Mouse (Mus musculus) forebrain, embryonic 12.5 days (tissue): ENCODE data around the gene Tex21. TPM values are rescaled to one million over a fixed set of nuclear protein-coding genes. Genes with fewer than 3 reads are reported as not detected.

ENCODE experiments used
- ATAC-seq: fragments of 200-750 bp; cut with Nextera tagmentation; 2 replicates; pipeline ENCODE4 v1.8.0; 2017; ENCODE audit warnings: moderate TSS enrichment; ENCODE audit not compliant: low FRiP score
- H3K27ac ChIP-seq: fragments of 300-500 bp; sonication (generic); 2 replicates; pipeline ENCODE4 v1.5.1; 2016; ENCODE audit warnings: mild to moderate bottlenecking
- H3K27me3 ChIP-seq: fragments of 300-500 bp; sonication (generic); 2 replicates; pipeline ENCODE4 v1.6.1; 2016; ENCODE audit warnings: mild to moderate bottlenecking
- H3K36me3 ChIP-seq: fragments of 300-500 bp; sonication (generic); replicated peaks from 2 replicates; pipeline ENCODE4 v1.6.1; 2016; ENCODE audit warnings: mild to moderate bottlenecking
- H3K4me1 ChIP-seq: fragments of 300-500 bp; sonication (generic); 2 replicates; pipeline ENCODE4 v1.6.1; 2016
- H3K4me2 ChIP-seq: fragments of 300-500 bp; sonication (generic); 2 replicates; pipeline ENCODE4 v1.6.1; 2016; ENCODE audit warnings: mild to moderate bottlenecking, moderate library complexity
- H3K4me3 ChIP-seq: fragments of 300-500 bp; sonication (generic); replicated peaks from 2 replicates; pipeline ENCODE4 v1.5.1; 2016; ENCODE audit warnings: mild to moderate bottlenecking
- H3K9ac ChIP-seq: fragments of 300-500 bp; sonication (generic); 2 replicates; pipeline ENCODE4 v1.6.1; 2016; ENCODE audit warnings: mild to moderate bottlenecking
- H3K9me3 ChIP-seq: fragments of 300-500 bp; sonication (generic); 2 replicates; pipeline ENCODE4 v1.6.1; 2016
- WGBS: fragments of 180-500 bp; shearing (Covaris S2); methylation state at CpG from one replicate; pipeline ENCODE4 v1.1.7; 2016; 5-methylcytosine and 5-hydroxymethylcytosine counted together
- polyA plus RNA-seq: library from polyadenylated mRNA; unstranded; fragments of >200 nt; fragmentation: Nextera tagmentation; extraction: Ambion mirVana; gene quantifications from 2 replicates; pipeline ENCODE4 v1.2.1, GENCODE M21; 2016

The Tex21 gene
- polyA plus RNA-seq = not detected in 2 replicates

DNA sequence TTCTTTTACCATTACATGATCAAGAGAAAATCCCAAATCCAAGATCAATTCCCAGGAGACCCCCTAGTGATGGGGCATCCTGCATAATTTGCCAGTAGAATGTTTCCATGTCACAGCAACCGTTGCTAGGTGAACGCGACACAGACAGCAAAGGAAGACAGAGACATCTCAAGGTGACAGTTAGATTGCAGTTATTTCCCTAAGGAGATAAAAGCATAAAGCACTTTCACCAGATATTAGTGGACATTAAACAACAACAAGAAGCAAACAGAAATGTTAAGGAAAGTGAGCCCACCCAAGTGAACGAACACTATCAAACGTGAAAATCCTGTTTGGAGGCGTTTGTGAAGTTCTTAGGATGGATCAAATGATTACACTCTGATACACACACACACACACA, at the start of gene Tex21:
Gene Tex21 (minus strand): TSS at position 101 of the 400 bp plus-strand sequence.
- 86% methylated on average over 6 of the region's 6 CpGs for WGBS
- Histone ChIP-seq H3K36me3 (no peaks in the 10 kb centered on the region), H3K27ac (no peak within 1 kb of the TSS), H3K27me3 (no peaks in the 10 kb centered on the region), H3K9ac (no peak within 1 kb of the TSS), H3K4me3 (no peak within 1 kb of the TSS), H3K9me3 (no peaks in the 10 kb centered on the region), H3K4me1 (no peaks in the 10 kb centered on the region), H3K4me2 (no peak within 1 kb of the TSS)
- ATAC-seq = no peak

DNA sequence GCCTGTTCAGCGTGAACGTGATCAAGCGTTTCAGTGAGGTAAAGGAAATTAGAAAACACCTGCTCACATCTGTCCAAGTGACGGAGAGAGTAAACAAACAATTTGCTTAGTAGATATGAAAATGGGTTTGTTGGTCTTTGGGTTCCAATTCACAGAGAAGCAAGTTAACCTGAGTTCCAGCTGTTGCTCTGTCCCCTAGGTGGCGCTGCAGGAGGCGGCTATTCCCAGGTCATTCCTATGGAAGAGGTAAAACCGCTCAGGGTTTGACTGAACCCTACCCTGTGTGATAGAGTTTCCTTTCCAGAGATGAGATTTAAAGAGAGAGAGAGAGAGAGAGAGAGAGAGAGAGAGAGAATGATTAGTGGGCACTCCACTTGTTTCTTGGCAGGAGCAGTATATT, 46.6 kb upstream of the Tex21 start:
- peaks cover 6% of the 10 kb centered on the region for H3K4me1 ChIP-seq
- ATAC-seq = no peak
- no peak overlapping the region for H3K4me3 ChIP-seq
- no peak overlapping the region for H3K4me2 ChIP-seq
- 67% methylated on average over 7 of the region's 7 CpGs for WGBS
- H3K36me3 ChIP-seq = peaks cover 52% of the 10 kb centered on the region
- H3K27ac ChIP-seq = no peak overlapping the region
- no peaks in the 10 kb centered on the region for H3K9me3 ChIP-seq
- no peak overlapping the region for H3K9ac ChIP-seq
- H3K27me3 ChIP-seq = no peaks in the 10 kb centered on the region

DNA sequence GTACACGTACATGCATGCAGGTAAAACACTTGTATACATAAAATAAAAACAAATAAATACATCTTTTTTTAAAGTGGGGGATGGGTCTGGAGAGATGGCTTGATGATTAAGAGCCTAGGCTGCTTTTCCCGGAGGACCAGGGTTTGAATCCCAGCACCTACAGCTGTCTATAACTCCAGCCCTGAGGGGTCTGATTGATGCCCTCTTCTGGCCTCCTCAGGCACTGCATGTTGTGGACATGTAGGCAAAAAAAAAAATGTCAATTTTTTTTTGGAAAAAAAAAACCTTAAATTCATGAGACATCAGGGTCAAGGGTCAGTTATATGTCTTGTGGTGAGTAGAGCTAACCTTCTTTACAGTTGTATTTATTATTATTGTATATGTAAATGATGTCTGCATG, 43.7 kb upstream of the Tex21 start:
- no peak overlapping the region for H3K9ac ChIP-seq
- H3K4me1 ChIP-seq = peaks cover 19% of the 10 kb centered on the region
- no peaks in the 10 kb centered on the region for H3K9me3 ChIP-seq
- no peak overlapping the region for H3K4me3 ChIP-seq
- no peaks in the 10 kb centered on the region for H3K27me3 ChIP-seq
- no peak overlapping the region for H3K4me2 ChIP-seq
- ATAC-seq = no peak
- no peak overlapping the region for H3K27ac ChIP-seq
- 92% methylated on average over 2 of the region's 2 CpGs for WGBS
- peaks cover 42% of the 10 kb centered on the region for H3K36me3 ChIP-seq

DNA sequence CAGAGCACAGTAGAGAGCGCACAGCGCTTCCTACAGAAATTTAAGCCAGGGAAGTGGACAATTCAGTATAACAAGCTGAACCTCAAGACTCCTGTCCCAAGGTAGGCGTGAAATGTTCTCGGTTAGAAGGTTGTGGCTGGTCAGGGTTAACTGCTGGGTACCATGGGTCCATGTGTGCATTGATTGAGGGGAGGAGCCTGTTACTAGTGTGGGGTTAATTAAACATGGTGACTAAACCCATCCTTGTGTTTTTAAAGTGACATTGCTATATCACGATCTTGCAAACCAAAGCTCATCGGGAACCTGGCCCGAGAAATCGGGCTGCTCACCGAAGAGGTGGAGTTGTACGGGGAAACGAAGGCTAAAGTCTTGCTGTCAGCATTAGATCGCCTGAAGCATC, 42.9 kb upstream of the Tex21 start:
- Histone ChIP-seq H3K27ac (no peak overlapping the region), H3K27me3 (no peaks in the 10 kb centered on the region), H3K4me3 (no peak overlapping the region), H3K9ac (no peak overlapping the region), H3K4me2 (no peak overlapping the region), H3K36me3 (peaks cover 38% of the 10 kb centered on the region), H3K9me3 (no peaks in the 10 kb centered on the region), H3K4me1 (peaks cover 19% of the 10 kb centered on the region)
- WGBS = 95% methylated on average over 12 of the region's 12 CpGs
- ATAC-seq = no peak

DNA sequence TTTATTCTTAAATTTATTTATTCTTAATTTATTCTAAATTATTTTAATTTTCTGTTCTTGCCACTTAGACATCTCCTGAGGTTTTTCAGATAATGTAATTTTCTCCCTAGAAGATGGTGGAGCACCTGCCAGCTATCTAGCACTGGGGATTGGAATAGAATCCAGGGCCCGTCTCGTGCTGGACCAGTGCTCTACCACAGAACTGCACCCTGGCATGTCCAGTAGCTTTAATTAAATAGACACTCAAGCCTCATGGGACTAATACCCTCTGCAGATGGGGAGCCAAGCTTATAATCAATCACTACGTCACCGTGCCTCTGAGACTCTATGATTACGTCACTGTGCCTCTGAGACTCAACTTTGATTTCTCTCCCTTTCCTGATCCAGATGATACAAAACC, 41.9 kb upstream of the Tex21 start:
- 64% methylated on average over 5 of the region's 5 CpGs for WGBS
- Histone ChIP-seq H3K27ac (peak overlapping the region; percentile 66), H3K36me3 (peaks cover 40% of the 10 kb centered on the region), H3K4me2 (no peak overlapping the region), H3K4me3 (no peak overlapping the region), H3K27me3 (no peaks in the 10 kb centered on the region), H3K4me1 (peaks cover 19% of the 10 kb centered on the region), H3K9me3 (no peaks in the 10 kb centered on the region), H3K9ac (no peak overlapping the region)
- peak; percentile 46; the same call in 1 of the 2 replicates for ATAC-seq

DNA sequence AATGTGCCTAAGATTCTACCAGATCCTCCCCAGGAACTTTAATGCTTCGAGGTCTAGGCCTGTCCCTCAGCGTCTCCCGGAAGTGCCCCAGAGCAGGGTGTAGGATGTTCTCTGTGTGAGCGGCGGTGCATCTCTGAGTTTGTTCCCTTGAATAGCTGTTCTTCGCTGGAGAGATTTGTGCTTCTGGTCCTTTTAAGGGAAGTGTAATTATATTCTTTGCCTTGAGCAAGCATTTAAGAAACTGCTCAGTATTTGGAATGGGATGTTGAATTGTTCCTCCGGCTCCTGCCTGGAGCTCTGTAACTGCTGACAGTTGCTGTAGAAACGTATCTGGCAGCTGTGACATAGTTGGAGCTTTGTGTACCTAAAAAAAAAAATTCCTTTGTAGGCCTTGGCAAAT, 41.4 kb upstream of the Tex21 start:
- Histone ChIP-seq H3K27me3 (no peaks in the 10 kb centered on the region), H3K9ac (0 out of 2 replicates have a peak overlapping the region, but pooled peaks have one; percentile 21)
- 36% methylated on average over 8 of the region's 8 CpGs for WGBS

DNA sequence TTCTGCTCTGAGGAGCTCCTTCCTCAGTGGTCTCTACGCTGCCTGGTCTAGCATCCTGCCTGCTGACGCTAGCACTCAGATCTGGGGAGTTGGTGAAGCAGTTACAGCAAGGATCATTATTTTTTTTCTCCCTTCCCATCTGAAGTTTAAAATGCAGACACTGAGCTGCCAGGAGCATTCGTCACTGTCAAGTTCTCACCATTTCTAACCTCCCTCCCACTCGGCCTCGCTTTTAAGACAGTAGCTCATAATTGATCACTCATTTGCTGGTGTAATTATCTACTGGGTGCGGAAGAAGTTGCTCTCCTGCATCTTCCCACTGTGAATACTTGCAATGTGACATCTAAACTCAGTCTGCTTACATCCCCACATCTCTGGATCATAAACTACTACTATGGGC, 38.9 kb upstream of the Tex21 start:
- H3K9me3 ChIP-seq = no peaks in the 10 kb centered on the region
- ATAC-seq = no peak
- H3K27me3 ChIP-seq = no peaks in the 10 kb centered on the region
- peaks cover 26% of the 10 kb centered on the region for H3K4me1 ChIP-seq
- no peak overlapping the region for H3K4me3 ChIP-seq
- H3K36me3 ChIP-seq = peaks cover 38% of the 10 kb centered on the region
- WGBS = 89% methylated on average over 6 of the region's 6 CpGs
- no peak overlapping the region for H3K27ac ChIP-seq
- H3K4me2 ChIP-seq = no peak overlapping the region
- no peak overlapping the region for H3K9ac ChIP-seq

More for the DNA sequence above, 41.4 kb upstream of the Tex21 start:
- H3K4me1 ChIP-seq = peaks cover 19% of the 10 kb centered on the region
- ATAC-seq = no peak
- peaks cover 45% of the 10 kb centered on the region for H3K36me3 ChIP-seq
- H3K9me3 ChIP-seq = no peaks in the 10 kb centered on the region
- H3K4me2 ChIP-seq = no peak overlapping the region; the same call in 1 of the 2 replicates
- H3K27ac ChIP-seq = peak overlapping the region; percentile 82
- no peak overlapping the region for H3K4me3 ChIP-seq

DNA sequence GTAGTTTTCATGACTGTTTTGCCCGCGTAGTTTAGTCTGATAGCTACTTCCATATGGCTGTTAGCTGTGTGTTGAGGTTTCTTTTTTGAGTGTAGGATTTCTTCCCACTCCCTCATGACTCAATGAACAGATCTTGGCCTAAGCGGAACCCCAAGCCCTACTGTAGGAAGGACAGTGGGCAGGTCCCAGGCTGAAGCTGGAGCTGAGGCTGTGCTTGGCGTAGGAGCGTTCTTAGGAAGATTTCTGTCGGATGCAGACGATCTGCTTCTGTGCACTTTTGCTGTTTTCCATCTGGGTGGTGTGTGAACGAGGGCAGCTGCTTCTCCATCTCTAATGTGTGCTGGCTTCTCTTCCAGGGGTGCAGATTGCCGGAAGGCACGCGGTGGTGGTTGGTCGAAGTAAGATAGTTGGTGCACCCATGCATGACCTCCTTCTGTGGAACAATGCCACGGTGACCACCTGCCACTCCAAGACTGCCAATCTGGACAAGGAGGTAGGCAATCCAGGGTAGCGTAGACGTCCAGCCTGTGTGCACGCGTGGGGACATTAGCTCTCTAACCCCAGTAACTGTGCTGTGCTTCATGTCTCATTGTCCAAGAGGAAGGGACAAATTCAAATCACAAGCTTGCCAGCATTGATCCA, 36.1 kb upstream of the Tex21 start:
- no peak overlapping the region for H3K27ac ChIP-seq
- ATAC-seq = no peak
- no peak overlapping the region for H3K4me2 ChIP-seq
- 92% methylated on average over 17 of the region's 17 CpGs for whole genome bisulfite sequencing
- no peak overlapping the region for H3K4me3 ChIP-seq
- H3K27me3 ChIP-seq = no peaks in the 10 kb centered on the region
- H3K9me3 ChIP-seq = no peaks in the 10 kb centered on the region
- H3K36me3 ChIP-seq = peaks cover 39% of the 10 kb centered on the region
- H3K4me1 ChIP-seq = peaks cover 14% of the 10 kb centered on the region
- H3K9ac ChIP-seq = peak overlapping the region; percentile 2; the same call in 1 of the 2 replicates

DNA sequence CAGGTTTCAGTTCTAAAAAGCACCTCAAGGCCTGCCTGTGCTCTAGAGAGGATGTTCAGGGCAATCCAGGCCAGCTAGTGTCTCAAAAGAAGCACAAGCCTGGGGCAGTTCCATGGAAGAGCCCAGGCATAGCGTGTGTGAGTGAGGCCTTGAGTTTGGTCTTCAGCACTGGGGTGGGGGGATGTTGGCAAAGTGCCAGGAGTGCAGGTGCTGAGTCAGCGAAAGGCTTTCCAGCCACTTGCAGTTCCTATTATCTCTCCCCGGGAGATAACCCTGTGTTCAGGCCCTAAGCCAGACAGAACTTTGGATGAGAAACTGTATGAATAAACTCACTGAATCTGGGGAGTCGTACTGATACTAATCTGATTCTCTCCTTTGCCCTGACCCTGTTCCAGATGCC, 35.6 kb upstream of the Tex21 start:
- no peaks in the 10 kb centered on the region for H3K9me3 ChIP-seq
- no peak overlapping the region for H3K4me2 ChIP-seq
- 58% methylated on average over 4 of the region's 4 CpGs for WGBS
- ATAC-seq = no peak
- peaks cover 10% of the 10 kb centered on the region for H3K4me1 ChIP-seq
- no peaks in the 10 kb centered on the region for H3K27me3 ChIP-seq
- H3K27ac ChIP-seq = no peak overlapping the region
- peak overlapping the region; percentile 2; the same call in 1 of the 2 replicates for H3K9ac ChIP-seq
- H3K4me3 ChIP-seq = no peak overlapping the region
- peaks cover 39% of the 10 kb centered on the region for H3K36me3 ChIP-seq

DNA sequence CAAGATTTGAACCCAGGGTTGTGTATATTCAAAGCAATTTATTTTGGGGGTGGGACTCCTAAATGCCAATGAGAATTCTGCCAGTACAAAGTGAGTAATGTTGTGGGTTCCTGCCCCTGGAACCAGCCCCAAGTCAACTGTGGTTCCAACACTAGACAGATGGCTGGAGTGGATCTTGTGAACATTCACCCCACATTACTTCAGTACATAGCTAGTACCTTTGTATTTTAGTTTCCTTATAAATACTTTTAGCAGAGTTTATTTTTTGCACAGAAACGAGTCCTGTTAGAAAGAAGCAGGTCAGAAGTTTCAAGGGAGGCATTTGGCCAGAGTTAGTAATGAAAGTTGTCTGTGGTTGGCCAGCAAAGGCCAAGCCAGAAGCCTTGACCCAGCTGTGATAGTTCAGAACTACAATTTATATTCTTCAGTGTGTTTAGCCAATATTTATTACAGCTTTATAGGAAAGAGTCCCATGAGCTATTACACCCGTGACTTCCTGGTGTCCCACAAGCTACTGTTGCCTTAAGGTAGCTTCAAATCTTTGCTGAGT, 34.6 kb upstream of the Tex21 start:
- Histone ChIP-seq H3K4me2 (no peak overlapping the region), H3K4me1 (peaks cover 7% of the 10 kb centered on the region; the same call in 1 of the 2 replicates), H3K4me3 (no peak overlapping the region), H3K36me3 (peaks cover 39% of the 10 kb centered on the region), H3K27me3 (no peaks in the 10 kb centered on the region), H3K9me3 (no peaks in the 10 kb centered on the region), H3K27ac (no peak overlapping the region), H3K9ac (no peak overlapping the region)
- WGBS = 94% methylated on average over 2 of the region's 2 CpGs
- ATAC-seq = no peak

DNA sequence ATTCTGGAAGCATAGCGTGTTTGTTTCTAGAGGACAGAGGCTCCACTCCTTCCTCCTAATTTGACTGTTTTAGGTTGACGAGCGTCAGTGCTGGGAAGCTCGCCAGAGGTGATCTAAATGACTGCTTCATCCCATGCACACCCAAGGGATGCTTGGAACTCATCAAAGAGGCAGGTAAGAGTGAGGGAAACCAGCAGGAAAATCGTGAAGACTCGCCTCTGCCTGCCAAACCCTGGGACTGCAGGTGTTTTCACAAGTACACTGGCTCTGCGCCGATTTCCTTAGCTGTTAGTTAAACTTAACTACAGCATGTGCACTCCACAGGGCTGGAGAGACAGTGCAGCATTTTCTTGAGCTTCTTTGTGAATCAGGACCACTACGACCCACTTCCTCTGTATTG, 34.0 kb upstream of the Tex21 start:
- no peak for ATAC-seq
- H3K27ac ChIP-seq = peak overlapping the region; percentile 36; the same call in 1 of the 2 replicates
- H3K4me1 ChIP-seq = peaks cover 7% of the 10 kb centered on the region; the same call in 1 of the 2 replicates
- 89% methylated on average over 9 of the region's 9 CpGs for WGBS
- no peak overlapping the region for H3K4me2 ChIP-seq
- peaks cover 42% of the 10 kb centered on the region for H3K36me3 ChIP-seq
- no peaks in the 10 kb centered on the region for H3K27me3 ChIP-seq
- H3K4me3 ChIP-seq = no peak overlapping the region
- no peak overlapping the region for H3K9ac ChIP-seq
- no peaks in the 10 kb centered on the region for H3K9me3 ChIP-seq

DNA sequence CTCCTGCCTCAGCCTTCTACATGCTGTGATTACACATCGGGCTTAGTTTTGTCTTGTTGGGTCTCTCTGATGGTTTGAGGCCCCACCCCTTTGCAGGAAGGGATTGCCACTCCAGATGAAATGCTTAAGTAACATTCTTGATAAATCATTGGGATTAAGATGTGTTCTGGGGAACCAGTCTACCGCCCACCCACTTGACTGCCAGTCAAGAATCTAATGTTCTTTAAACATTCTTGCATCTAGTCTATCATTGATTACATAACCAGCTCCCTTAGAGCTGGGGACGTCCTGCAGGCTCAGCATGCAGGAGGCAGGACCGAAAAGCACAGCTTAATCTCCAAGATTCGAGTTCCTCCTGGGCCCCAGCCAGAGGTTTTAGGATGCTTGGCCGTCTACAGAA, 31.7 kb upstream of the Tex21 start:
- peaks cover 7% of the 10 kb centered on the region; the same call in 1 of the 2 replicates for H3K4me1 ChIP-seq
- H3K9me3 ChIP-seq = no peaks in the 10 kb centered on the region
- peaks cover 31% of the 10 kb centered on the region for H3K36me3 ChIP-seq
- no peak overlapping the region for H3K4me3 ChIP-seq
- H3K9ac ChIP-seq = no peak overlapping the region
- ATAC-seq = no peak
- H3K4me2 ChIP-seq = no peak overlapping the region
- H3K27ac ChIP-seq = no peak overlapping the region
- H3K27me3 ChIP-seq = no peaks in the 10 kb centered on the region
- 86% methylated on average over 6 of the region's 6 CpGs for WGBS
